Mouse (Mus musculus) bone marrow, adult 2 months (tissue): ENCODE data around the gene Kcnn1. TPM values are rescaled to one million over a fixed set of nuclear protein-coding genes. Genes with fewer than 3 reads are reported as not detected.

Experiments
- H3K27ac ChIP-seq: fragments of 200-500 bp; 2 replicates; pipeline ENCODE4 v1.5.1; 2012; ENCODE audit warnings: low read depth, mild to moderate bottlenecking, control low read depth, inconsistent platforms, low read length; ENCODE audit not compliant: control insufficient read depth, poor library complexity, insufficient read depth
- H3K4me1 ChIP-seq: fragments of 200-500 bp; 2 replicates; pipeline ENCODE4 v1.6.1; 2011; ENCODE audit warnings: low read length; ENCODE audit not compliant: control insufficient read depth, insufficient read depth
- H3K4me3 ChIP-seq: fragments of 200-500 bp; replicated peaks from 2 replicates; pipeline ENCODE3; 2011; ENCODE audit warnings: mild to moderate bottlenecking, low read depth, low read length, control low read depth; ENCODE audit not compliant: control insufficient read depth
- CTCF ChIP-seq: fragments of 200-500 bp; IDR thresholded peaks from 2 replicates; pipeline ENCODE4 v1.5.1; 2011; ENCODE audit warnings: low read length, control low read depth; ENCODE audit not compliant: control insufficient read depth, insufficient read depth
- POLR2A ChIP-seq: fragments of 200-500 bp; IDR thresholded peaks from 2 replicates; pipeline ENCODE4 v1.6.1; 2011; ENCODE audit warnings: low read depth, mild to moderate bottlenecking, control low read depth, low read length, borderline replicate concordance; ENCODE audit not compliant: control insufficient read depth
- WGBS: fragments of 180-500 bp; shearing (Covaris S2); methylation state at CpG from one replicate; pipeline ENCODE4 v1.1.7; 2018; 5-methylcytosine and 5-hydroxymethylcytosine counted together
- polyA plus RNA-seq: library from polyadenylated mRNA; stranded (reverse); fragments of >200 nt; gene quantifications from 2 replicates; pipeline ENCODE4 v1.2.4, GENCODE M21; 2011; ENCODE audit warnings: low replicate concordance; ENCODE audit not compliant: missing spikeins, insufficient read depth, insufficient read length

The Kcnn1 gene
- polyA plus RNA-seq, 1 experiment: not detected

- H3K4me3 ChIP-seq: no peak overlapping the region
- WGBS: 90% methylated on average over 13 of the region's 13 CpGs
- no peak overlapping the region for H3K27ac ChIP-seq
- no peaks in the 10 kb centered on the region; the same call in 1 of the 2 replicates for H3K4me1 ChIP-seq
- no peak for TF ChIP-seq POLR2A
- TF ChIP-seq CTCF: no peak
Observed at GRCm38 (mm10) chr8:70874441-70874840, 11.4 kb upstream of the Kcnn1 start.

GRCm38 (mm10) chr8:70873364-70873985, 10.4 kb upstream of the Kcnn1 start, which contains the start of gene Ccdc124:
Ccdc124 (minus strand) TSS chr8:70873935.
- TF ChIP-seq CTCF: peak; percentile 82
- peak; percentile 46; the same call in 1 of the 2 replicates for TF ChIP-seq POLR2A
- Histone ChIP-seq H3K4me1 (no peaks in the 10 kb centered on the region; the same call in 1 of the 2 replicates), H3K27ac (peak within 1 kb of the TSS; percentile 77), H3K4me3 (peak within 1 kb of the TSS; percentile 62)
- 2% methylated on average over 46 of the region's 46 CpGs for WGBS

GRCm38 (mm10) chr8:70872643-70873363, 9.7 kb upstream of the Kcnn1 start:
- TF ChIP-seq CTCF (no peak), POLR2A (no peak)
- 4% methylated on average over 31 of the region's 31 CpGs for WGBS
- peak overlapping the region; percentile 77 for H3K27ac ChIP-seq
- H3K4me1 ChIP-seq: peaks cover 1% of the 10 kb centered on the region; the same call in 1 of the 2 replicates
- peak overlapping the region; percentile 62 for H3K4me3 ChIP-seq

- no peak overlapping the region for H3K27ac ChIP-seq
- WGBS: 86% methylated on average over 5 of the region's 5 CpGs
- no peak overlapping the region for H3K4me3 ChIP-seq
- TF ChIP-seq CTCF (no peak), POLR2A (no peak)
- peaks cover 1% of the 10 kb centered on the region; the same call in 1 of the 2 replicates for H3K4me1 ChIP-seq
Observed at GRCm38 (mm10) chr8:70871195-70871807, 8.2 kb upstream of the Kcnn1 start.

GRCm38 (mm10) chr8:70869601-70870041, 6.6 kb upstream of the Kcnn1 start:
- TF ChIP-seq POLR2A (0 out of 2 replicates have a peak, but pooled peaks have one; percentile 3), CTCF (peak; percentile 98)
- 51% methylated on average over 16 of the region's 16 CpGs for WGBS
- no peak overlapping the region for H3K4me3 ChIP-seq
- H3K4me1 ChIP-seq: peaks cover 5% of the 10 kb centered on the region
- H3K27ac ChIP-seq: no peak overlapping the region

- no peak overlapping the region for H3K4me3 ChIP-seq
- TF ChIP-seq POLR2A (no peak), CTCF (no peak)
- 49% methylated on average over 5 of the region's 5 CpGs for WGBS
- no peak overlapping the region for H3K27ac ChIP-seq
- peaks cover 5% of the 10 kb centered on the region for H3K4me1 ChIP-seq
Observed at GRCm38 (mm10) chr8:70869199-70869571, 6.1 kb upstream of the Kcnn1 start.

GRCm38 (mm10) chr8:70868559-70869198, 5.6 kb upstream of the Kcnn1 start:
- H3K27ac ChIP-seq: 0 out of 2 replicates have a peak overlapping the region, but pooled peaks have one; percentile 9
- WGBS: 21% methylated on average over 40 of the region's 40 CpGs
- no peak overlapping the region for H3K4me3 ChIP-seq
- peaks cover 5% of the 10 kb centered on the region for H3K4me1 ChIP-seq
- TF ChIP-seq CTCF (no peak), POLR2A (0 out of 2 replicates have a peak, but pooled peaks have one; percentile 18)

GRCm38 (mm10) chr8:70866566-70866965, 3.5 kb upstream of the Kcnn1 start:
- no peak overlapping the region for H3K27ac ChIP-seq
- 88% methylated on average over 7 of the region's 7 CpGs for WGBS
- H3K4me3 ChIP-seq: no peak overlapping the region
- H3K4me1 ChIP-seq: peaks cover 5% of the 10 kb centered on the region
- TF ChIP-seq CTCF: no peak
- no peak for TF ChIP-seq POLR2A
